Mouse (Mus musculus): ENCODE results near the gene Cul7. TPM values are rescaled to one million over a fixed set of nuclear protein-coding genes. Genes with fewer than 3 reads are reported as not detected.
A peak's percentile ranks its signal among the peaks of the same experiment; 100 is the strongest.

Gene Cul7
- total RNA-seq (2021) = 10 to 100 TPM; 88.3 to 97.5 TPM
- long read RNA-seq, experiment 1, full-length matches to known transcripts = 2 of 7 reads
- long read RNA-seq, experiment 1, partial matches to known transcripts = 5 of 7 reads
- long read RNA-seq, experiment 1, other reads (novel, unspliced or antisense) = 0 of 7 reads
- long read RNA-seq, experiment 2, full-length matches to known transcripts = 7 of 43 reads
- long read RNA-seq, experiment 2, partial matches to known transcripts = 26 of 43 reads
- long read RNA-seq, experiment 2, other reads (novel, unspliced or antisense) = 10 of 43 reads

DNA sequence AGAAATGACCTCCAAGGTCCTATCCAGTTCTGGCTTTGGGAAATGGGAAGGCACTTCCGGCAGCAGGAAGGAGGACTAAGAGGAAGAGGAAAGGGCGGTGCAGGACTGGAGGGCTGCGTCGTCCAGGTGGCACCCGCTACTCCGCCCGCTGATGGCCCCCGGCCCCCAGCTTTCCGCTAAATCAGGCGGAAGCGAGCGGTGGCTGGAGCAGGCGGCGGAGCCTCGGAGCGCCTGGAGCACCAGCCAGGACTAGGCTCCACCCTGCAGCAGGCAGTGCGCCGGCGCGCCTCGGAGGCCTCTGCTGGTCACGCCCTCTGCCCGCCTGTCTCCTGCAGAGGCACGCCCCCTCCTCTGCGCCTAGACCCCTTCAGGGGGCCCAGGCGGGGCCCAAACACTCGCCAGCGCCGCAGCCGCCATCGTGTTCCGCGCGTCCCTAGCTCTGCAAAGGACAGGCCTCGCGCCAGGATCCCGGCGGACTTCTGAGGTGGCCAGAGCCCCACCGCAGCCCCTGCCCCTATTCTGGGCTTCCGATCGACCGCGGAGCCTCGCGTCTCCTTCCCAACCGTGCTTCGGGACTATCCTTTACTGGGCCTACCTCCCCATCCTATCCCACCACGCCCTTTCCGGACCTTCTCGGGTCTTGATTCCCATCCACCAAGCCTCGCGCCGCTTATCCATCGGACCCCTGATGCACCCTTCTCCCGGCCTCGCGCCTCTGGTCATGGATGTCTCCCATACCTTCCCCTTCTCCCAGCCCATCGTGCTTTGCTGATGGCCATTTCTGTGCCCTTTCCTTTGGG lies at the start of gene Cul7:
Cul7 (plus strand) TSS at position 106 of the 800 bp plus-strand sequence.
- peak; percentile 80 to 85 for DNase-seq (ENCODE audit: low spot score in 2 of 2)

DNA sequence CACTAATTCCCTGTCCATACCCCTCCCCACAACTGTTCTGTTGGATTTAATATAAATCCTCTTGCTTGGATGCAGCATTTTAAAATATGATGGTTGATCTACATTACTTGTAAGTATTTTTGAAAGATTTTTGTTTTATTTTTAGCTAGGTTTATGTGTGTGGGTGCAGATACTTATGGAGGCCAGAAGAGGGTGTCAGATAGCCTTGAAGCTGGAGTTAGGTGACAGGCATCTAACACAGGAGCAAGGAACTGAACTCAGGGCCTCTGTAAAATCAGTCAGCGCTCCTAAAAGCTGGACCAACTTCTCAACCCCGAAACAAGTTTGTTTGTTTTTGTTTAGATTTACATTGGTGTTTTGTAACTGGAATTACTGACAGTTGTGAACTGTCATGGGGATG lies 49.6 kb upstream of the Cul7 start:
- no peak for DNase-seq (ENCODE audit: low spot score in 2 of 2)

DNA sequence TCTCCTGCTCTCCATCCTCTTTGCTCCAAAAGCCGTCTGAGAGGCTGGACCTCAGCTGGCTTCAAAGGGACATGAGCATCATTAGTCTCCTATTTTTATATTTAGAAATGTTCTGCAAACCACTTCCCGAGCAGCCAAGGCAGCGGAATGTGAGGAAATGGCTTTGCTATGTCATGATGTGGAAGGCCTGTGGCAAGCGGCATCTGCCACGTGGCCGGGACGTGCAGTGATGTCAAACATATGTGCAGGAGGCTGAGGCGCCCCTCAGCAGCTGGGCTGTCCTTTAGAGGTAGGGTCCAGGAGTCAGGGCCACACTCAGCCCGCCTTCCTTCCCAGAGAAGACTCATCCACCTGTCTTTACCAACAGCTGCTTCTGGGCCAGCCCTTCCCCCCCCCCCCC lies 47.9 kb upstream of the Cul7 start:
- no peak for DNase-seq (ENCODE audit: low spot score in 2 of 2)

DNA sequence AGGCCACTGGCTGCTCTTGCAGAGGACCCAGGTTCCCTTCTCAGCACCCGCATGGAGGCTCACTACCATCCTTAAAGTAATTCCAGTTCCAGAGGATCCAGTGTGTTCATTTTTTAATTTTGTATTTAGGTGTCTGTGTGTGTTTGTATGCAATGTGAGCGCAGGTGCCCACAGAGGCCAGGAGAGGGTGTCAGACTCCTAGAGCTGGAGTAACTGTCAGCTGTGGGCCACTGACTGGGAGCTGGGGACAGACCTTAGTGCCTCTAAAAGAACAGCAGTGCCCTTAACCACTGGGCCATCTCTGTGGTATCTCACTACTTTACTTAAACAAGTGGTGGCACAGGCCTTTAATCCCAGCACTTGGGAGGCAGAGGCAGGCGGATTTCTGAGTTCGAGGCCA lies 46.9 kb upstream of the Cul7 start:
- no peak for DNase-seq (ENCODE audit: low spot score in 2 of 2)

- DNase-seq (ENCODE audit: low spot score in 2 of 2) = no peak
These were observed 45.0 kb upstream of the Cul7 start for GRCm38 (mm10) chr17:46605126-46605525.

DNA sequence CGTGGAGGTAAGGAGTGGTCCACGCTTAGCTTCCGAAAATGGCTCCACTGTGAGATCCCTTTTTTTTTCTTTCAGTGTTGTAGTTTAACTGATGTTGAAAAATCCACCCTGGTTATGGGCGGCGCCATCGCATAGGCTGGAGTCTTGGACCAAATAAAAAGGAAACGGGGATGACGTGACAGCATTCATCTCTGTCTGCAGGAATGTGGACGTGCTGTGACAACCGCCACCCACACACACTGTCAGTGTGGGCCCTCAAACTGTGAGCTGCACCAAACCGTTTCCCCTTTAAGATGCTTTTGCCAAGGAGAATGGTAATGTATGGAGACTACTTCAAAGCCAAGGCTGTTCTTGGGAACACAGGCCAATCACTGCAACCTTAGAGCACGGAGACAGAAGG lies 44.1 kb upstream of the Cul7 start:
- DNase-seq (ENCODE audit: low spot score in 2 of 2) = no peak

DNA sequence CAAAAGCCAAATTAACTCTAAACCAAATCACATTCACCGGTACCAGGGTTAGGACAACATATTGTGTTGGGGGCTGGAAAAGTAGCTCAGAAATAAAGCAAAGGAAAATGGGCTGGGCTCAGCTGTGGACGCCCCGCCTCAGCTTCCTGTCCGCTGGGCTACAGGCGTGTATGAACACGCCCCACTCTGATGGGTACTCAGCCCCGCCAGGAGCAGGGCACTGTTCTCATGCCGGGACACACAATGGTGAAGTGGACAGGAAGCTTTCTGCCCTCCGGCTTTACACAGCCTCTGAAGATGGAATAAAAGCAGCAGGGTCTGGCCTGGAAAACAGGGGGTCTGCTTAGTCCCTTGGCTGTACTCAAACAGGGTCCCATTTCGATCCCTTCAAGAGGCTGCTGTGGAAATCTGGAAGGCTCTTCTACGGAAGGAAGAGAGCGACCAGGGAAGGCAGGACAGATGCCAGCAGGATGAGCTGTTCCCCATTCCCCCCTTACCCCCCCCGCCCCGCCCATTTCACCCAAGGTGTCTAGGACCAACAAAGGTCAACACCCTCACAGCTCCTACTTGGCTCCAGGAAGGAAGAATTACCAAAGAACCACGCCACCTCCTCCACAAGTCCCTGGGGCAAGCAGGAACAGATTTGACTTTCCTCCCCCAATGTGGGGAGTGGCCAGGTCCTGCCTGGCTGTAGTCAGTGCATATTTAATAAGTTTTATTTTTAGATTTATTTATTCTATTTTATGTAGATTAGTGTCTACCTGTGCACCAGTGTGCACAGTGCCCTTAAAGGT lies 40.2 kb upstream of the Cul7 start:
- no peak for DNase-seq (ENCODE audit: low spot score in 2 of 2)

DNA sequence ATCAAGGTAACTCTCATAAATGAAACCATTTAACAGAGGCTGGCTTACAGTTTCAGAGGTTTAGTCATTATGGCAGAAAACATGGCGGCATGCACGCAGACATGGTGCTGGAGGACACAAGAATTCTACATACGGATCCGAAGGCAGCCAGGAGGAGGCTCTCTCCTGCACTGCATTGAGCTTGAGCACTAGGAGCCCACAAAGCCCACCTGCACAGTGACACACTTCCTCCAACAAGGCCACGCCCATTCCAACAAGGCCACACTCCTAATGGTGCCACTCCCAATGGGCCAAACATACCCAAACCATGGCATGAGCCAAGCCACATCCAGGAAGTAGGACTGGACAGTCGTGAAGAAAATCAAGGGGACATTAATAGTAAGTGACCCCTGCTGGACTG lies 38.8 kb upstream of the Cul7 start:
- DNase-seq (ENCODE audit: low spot score in 2 of 2) = no peak

GRCm38 (mm10) chr17:46612189-46612588 lies 37.9 kb upstream of the Cul7 start:
- no peak for DNase-seq (ENCODE audit: low spot score in 2 of 2)

DNA sequence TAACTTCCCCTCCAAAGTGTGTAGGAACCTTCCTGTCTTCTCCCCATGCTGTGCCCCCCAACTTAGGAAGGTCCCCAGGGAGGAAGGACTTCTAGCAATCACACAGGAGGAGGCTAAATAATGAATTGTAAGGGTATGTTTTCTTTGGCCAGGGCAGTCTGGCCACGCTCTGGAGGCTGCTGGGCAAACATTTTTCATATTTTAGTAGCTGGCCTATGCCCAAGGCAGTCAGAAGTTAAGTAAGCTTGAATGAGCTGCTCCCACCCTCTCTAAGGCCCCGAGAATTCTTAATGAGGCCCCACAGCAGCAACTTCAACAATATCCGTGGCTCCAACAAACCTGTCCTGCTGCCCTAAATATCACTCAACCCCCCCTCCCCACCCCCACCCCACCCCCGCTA lies 37.3 kb upstream of the Cul7 start:
- DNase-seq (ENCODE audit: low spot score in 2 of 2) = no peak

DNA sequence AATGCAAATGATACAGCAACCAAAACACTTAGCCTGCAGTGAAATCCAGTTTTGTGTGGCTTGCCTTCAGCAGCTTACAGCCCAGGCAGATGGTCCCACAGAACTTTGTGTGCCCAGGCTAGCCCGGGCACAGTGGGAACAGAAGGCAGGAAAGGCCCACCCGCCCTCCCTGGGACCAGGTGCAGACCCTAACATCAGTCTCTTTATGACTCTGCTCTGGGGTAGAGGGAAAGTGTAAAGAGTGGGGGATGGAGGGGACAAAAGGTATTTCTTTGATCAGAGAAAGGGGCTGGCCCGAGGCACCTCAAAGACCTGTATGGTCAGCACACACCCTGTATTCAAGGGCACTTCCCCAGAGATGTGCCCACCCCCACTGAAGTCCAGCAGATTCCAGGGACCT lies 36.9 kb upstream of the Cul7 start:
- no peak for DNase-seq (ENCODE audit: low spot score in 2 of 2)

GRCm38 (mm10) chr17:46617799-46618198 lies 32.3 kb upstream of the Cul7 start:
- no peak for DNase-seq (ENCODE audit: low spot score in 2 of 2)

DNA sequence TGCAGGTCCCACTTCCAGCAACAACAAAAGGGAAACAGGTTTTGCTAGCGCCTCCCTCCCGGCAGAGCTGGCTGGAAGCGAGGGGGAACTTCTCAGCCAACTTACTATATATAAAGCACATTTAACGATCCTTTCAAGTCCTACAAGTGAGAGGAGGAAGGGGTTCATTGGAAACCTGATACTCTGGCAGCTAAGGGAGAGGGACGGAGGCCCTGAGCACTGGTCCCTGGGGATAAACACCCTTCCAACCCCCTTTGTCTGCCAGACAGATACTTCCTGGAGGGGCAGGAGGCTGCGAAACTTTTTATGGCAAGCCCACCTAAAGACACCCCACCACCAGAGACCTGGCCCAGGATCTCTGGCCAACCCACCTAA lies 31.8 kb upstream of the Cul7 start:
- DNase-seq (ENCODE audit: low spot score in 2 of 2) = no peak

DNA sequence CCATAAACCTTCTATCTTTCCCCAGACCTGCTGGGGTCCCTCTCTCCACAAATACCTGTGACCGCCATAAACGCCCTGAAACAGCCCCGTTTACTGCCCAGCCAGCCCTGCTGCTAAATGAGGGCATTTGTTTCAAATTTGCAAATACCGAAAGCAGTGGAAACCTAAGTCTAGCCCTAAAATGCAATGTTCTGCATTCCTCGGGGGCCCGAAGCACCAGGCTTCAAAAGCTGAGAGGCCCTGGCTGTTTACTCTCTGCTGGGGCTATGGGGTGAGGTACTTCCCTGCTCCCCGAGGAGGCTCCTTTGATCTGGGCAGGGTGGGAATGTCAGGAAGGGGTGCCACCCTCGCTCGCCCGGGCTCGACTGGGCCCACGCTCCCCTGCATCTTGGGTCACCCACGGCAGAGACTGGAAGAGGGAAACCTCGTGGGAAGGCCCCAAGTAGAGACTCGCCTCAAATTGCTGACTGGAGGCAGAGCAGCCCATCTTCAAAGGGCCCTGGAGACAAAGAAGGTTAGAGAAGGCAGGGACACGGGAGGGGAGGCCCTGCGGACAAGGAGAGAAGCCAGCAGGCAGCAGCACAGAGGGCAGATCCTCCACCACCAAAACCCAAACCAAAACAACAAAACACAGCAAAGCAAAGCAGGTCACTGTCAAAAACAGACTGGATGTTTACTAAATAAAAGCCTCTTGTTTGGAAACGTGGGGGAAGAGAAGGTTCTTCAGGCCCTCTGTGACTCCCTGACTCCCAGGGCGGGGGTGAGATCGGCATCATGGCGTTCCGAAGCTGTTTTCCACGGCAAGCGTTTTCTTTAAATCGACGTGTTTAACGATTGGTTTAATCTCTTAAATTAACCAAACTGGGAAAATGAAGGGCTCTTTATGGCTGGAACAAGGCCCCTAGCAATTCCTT lies 31.1 kb upstream of the Cul7 start:
- no peak for DNase-seq (ENCODE audit: low spot score in 2 of 2)

DNA sequence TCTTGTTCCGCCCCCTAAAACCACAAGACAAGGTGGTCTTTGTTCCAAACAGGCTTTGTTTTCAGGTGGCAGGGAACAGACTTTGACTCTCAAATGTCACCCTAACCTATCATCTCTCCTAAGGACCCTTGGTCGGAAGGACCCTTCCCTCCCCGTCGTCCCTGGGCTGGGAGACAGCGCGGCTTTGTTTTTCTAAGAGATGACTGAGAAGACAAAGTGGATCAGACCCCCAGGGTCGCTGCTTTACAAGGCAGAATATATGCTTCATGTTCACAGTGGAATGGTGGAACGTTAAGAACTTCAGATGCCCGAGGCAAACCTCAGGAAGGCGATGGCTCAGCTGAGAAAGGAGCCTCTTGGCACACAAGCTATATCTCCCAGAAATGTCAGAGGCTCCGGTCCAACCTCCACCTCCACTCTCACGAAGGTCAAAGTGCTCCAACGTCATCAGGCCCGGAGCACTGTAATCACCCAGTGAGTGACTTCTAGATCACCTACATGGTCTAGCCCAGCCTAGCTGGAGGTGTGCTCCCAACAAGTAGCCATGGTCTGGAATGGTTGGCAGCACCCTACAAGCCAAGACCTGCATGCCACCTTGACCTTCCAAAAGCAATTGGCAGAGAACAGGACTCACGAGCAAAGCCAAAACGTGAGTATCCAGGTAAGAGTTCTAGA lies 30.3 kb upstream of the Cul7 start:
- no peak for DNase-seq (ENCODE audit: low spot score in 2 of 2)

- DNase-seq (ENCODE audit: low spot score in 2 of 2) = peak in 1 of 2 experiments; percentile 32
These were observed 28.8 kb upstream of the Cul7 start for GRCm38 (mm10) chr17:46621324-46621723.

DNA sequence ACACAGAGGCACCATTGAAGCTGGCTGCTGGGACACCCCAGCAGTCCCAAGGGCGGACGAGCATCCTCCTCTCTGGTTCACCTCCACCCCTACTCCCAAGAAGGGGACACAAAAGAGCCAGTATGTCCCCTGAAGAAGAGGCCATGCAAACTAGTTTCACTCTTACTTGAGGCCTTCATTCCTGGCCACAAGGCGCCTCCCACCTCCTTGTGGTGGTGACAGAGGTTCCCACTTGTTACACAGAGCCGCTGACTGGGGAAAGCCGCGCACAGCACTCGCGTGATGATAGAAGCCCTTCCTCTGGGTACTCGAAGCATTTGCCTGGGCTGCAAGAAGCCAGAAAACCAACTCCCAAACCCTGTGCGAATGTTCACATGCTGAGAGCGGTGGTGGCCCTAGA lies 27.9 kb upstream of the Cul7 start:
- DNase-seq (ENCODE audit: low spot score in 2 of 2) = no peak

- DNase-seq (ENCODE audit: low spot score in 2 of 2) = no peak
These were observed 26.1 kb upstream of the Cul7 start for GRCm38 (mm10) chr17:46623819-46624557.

DNA sequence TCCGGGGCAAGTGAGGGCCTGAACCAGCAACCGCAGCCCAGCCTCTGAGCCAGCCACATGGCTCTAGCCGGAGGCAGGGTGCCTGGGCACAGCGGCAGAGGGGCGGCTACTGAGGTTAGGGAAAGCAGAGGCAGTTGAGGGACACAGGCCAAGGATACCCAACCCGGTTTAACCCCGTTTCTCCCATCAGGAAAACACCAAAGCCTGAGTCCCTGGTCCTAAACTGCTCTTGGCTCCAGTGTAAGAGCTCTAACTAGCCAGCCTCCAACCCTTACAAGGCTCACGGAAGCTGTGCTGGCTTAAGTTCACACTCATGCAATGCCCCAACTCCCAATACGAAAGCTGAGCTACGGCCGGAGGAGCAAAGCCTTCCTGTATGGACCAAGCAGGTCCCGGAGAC lies 25.5 kb upstream of the Cul7 start:
- no peak for DNase-seq (ENCODE audit: low spot score in 2 of 2)

GRCm38 (mm10) chr17:46627409-46627808 lies 22.7 kb upstream of the Cul7 start:
- no peak for DNase-seq (ENCODE audit: low spot score in 2 of 2)
